Mouse (Mus musculus): ENCODE measurements around the gene D130043K22Rik. TPM values are rescaled to one million over a fixed set of nuclear protein-coding genes. Genes with fewer than 3 reads are reported as not detected.

The D130043K22Rik gene
- polyA plus RNA-seq, 1 experiment, result 1.6 TPM

- Histone ChIP-seq H3K4me3 (ENCODE audit: low read depth, low read length) (peak overlapping the region; percentile 83), H3K27me3 (ENCODE audit: control insufficient read depth, insufficient read depth, low read length) (no peaks in the 10 kb centered on the region), H3K36me3 (ENCODE audit: control insufficient read depth, insufficient read depth, low read length) (no peaks in the 10 kb centered on the region), H3K4me1 (ENCODE audit: control insufficient read depth, insufficient read depth, insufficient read length, low read length) (peaks cover 3% of the 10 kb centered on the region; the same call in 1 of the 2 replicates), H3K27ac (ENCODE audit: insufficient read depth, low read depth, low read length) (peak overlapping the region; percentile 64; the same call in 1 of the 2 replicates)
- WGBS, result 18% methylated on average over 5 of the region's 5 CpGs
- TF ChIP-seq CTCF (IDR thresholded peaks at IDR 0.05; ENCODE audit: extremely low read depth, insufficient read length, insufficient replicate concordance, low read depth, low read length) (no peak), POLR2A (IDR thresholded peaks at IDR 0.05; ENCODE audit: low read depth, low read length) (no peak)
These were observed 91.8 kb downstream of the D130043K22Rik start for GRCm38 (mm10) chr13:24936772-24937107.

DNA sequence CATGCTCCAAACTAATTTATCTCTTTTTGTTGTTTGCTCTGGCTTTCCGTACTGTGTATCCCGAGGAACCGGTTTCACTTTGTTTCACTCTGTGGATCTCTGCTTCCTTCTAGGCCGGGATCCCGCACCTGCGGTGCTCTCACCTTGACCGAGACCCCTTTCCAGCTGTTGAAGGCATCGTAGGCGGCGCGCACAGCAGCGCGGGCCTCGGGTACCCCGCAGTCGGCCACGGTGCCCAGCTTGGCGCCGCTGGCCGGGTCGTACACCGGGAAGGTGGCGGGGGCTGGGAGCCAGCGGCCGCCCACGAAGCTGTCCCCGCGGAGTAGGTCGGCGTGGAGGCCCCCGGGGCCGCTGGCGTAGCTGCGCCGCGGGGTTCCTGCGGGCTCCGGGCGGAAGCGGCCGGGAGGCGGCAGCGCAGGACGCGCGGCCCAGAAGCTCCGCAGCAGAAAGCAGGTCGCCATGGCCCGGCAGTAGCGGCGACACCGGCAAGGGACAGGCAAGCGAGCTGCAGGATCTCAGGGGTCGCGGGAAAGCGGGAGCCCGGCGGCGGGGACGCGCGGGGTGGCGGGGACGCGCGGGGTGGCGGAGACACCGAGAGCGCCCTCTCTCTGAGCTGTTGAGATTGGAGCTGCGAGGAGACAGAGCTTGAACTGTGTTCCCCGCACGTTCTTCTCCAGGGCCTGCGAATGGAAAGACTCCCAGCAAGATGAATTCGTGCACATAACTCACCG lies 92.3 kb downstream of the D130043K22Rik start, which contains the start of gene Aldh5a1:
TSS of gene Aldh5a1 (minus strand) at position 554 of the 731 bp plus-strand sequence.
- TF ChIP-seq CTCF (IDR thresholded peaks at IDR 0.05; ENCODE audit: extremely low read depth, insufficient read length, insufficient replicate concordance, low read depth, low read length) (peak; percentile 32), POLR2A (IDR thresholded peaks at IDR 0.05; ENCODE audit: low read depth, low read length) (no peak; the same call in 1 of the 2 replicates)
- WGBS, result under 1% methylated on average over 75 of the region's 75 CpGs
- peak within 1 kb of the TSS; percentile 83 for H3K4me3 ChIP-seq (ENCODE audit: low read depth, low read length)
- no peaks in the 10 kb centered on the region for H3K27me3 ChIP-seq (ENCODE audit: control insufficient read depth, insufficient read depth, low read length)
- peaks cover 3% of the 10 kb centered on the region; the same call in 1 of the 2 replicates for H3K4me1 ChIP-seq (ENCODE audit: control insufficient read depth, insufficient read depth, insufficient read length, low read length)
- peak within 1 kb of the TSS; percentile 64 for H3K27ac ChIP-seq (ENCODE audit: insufficient read depth, low read depth, low read length)
- no peaks in the 10 kb centered on the region for H3K36me3 ChIP-seq (ENCODE audit: control insufficient read depth, insufficient read depth, low read length)

GRCm38 (mm10) chr13:24937839-24938166 lies 92.9 kb downstream of the D130043K22Rik start:
- peak overlapping the region; percentile 83 for H3K4me3 ChIP-seq (ENCODE audit: low read depth, low read length)
- H3K27ac ChIP-seq (ENCODE audit: insufficient read depth, low read depth, low read length), result peak overlapping the region; percentile 23; the same call in 1 of the 2 replicates
- WGBS, result 4% methylated on average over 12 of the region's 12 CpGs
- no peaks in the 10 kb centered on the region for H3K27me3 ChIP-seq (ENCODE audit: control insufficient read depth, insufficient read depth, low read length)
- H3K36me3 ChIP-seq (ENCODE audit: control insufficient read depth, insufficient read depth, low read length), result no peaks in the 10 kb centered on the region
- no peak for TF ChIP-seq CTCF (IDR thresholded peaks at IDR 0.05; ENCODE audit: extremely low read depth, insufficient read length, insufficient replicate concordance, low read depth, low read length)
- no peak for TF ChIP-seq POLR2A (IDR thresholded peaks at IDR 0.05; ENCODE audit: low read depth, low read length)
- peaks cover 3% of the 10 kb centered on the region; the same call in 1 of the 2 replicates for H3K4me1 ChIP-seq (ENCODE audit: control insufficient read depth, insufficient read depth, insufficient read length, low read length)

DNA sequence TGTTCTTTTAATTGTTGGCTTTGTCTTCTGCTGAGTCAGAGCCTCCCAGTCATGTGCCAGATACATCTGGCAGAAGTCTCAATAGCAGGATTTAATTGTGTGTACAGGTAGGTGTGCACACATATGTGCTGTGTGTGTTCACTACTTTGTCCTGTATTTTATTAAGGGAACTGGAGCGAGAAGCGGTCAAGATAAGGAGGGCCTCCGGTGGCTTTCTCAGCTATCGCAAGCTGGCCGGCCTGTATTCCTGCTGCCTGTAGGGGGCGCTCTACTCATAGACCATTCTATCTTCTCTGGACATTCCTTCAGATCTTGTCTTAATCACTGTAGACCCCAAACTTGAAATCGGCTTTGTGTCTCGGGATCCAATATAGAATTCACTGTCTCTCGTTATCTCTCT lies 93.7 kb downstream of the D130043K22Rik start:
- WGBS, result 17% methylated on average over 9 of the region's 9 CpGs
- no peak overlapping the region for H3K27ac ChIP-seq (ENCODE audit: insufficient read depth, low read depth, low read length)

GRCm38 (mm10) chr13:24939472-24939871 lies 94.5 kb downstream of the D130043K22Rik start:
- H3K4me3 ChIP-seq (ENCODE audit: low read depth, low read length), result no peak overlapping the region
- no peaks in the 10 kb centered on the region for H3K27me3 ChIP-seq (ENCODE audit: control insufficient read depth, insufficient read depth, low read length)
- TF ChIP-seq POLR2A (IDR thresholded peaks at IDR 0.05; ENCODE audit: low read depth, low read length) (no peak), CTCF (IDR thresholded peaks at IDR 0.05; ENCODE audit: extremely low read depth, insufficient read length, insufficient replicate concordance, low read depth, low read length) (no peak)
- H3K4me1 ChIP-seq (ENCODE audit: control insufficient read depth, insufficient read depth, insufficient read length, low read length), result peaks cover 3% of the 10 kb centered on the region; the same call in 1 of the 2 replicates
- H3K36me3 ChIP-seq (ENCODE audit: control insufficient read depth, insufficient read depth, low read length), result no peaks in the 10 kb centered on the region
- H3K27ac ChIP-seq (ENCODE audit: insufficient read depth, low read depth, low read length), result no peak overlapping the region
- WGBS, result 91% methylated on average over 9 of the region's 9 CpGs

More for the DNA sequence above, 93.7 kb downstream of the D130043K22Rik start:
- Histone ChIP-seq H3K27me3 (ENCODE audit: control insufficient read depth, insufficient read depth, low read length) (no peaks in the 10 kb centered on the region), H3K36me3 (ENCODE audit: control insufficient read depth, insufficient read depth, low read length) (no peaks in the 10 kb centered on the region), H3K4me1 (ENCODE audit: control insufficient read depth, insufficient read depth, insufficient read length, low read length) (peaks cover 3% of the 10 kb centered on the region; the same call in 1 of the 2 replicates), H3K4me3 (ENCODE audit: low read depth, low read length) (no peak overlapping the region)
- TF ChIP-seq CTCF (IDR thresholded peaks at IDR 0.05; ENCODE audit: extremely low read depth, insufficient read length, insufficient replicate concordance, low read depth, low read length), result peak; percentile 96
- TF ChIP-seq POLR2A (IDR thresholded peaks at IDR 0.05; ENCODE audit: low read depth, low read length), result no peak

GRCm38 (mm10) chr13:24942512-24943282 lies 97.8 kb downstream of the D130043K22Rik start, which contains the start of gene Gpld1:
Gene Gpld1, plus strand, starts transcription at chr13:24943152.
- no peaks in the 10 kb centered on the region for H3K36me3 ChIP-seq (ENCODE audit: control insufficient read depth, insufficient read depth, low read length)
- TF ChIP-seq CTCF (IDR thresholded peaks at IDR 0.05; ENCODE audit: extremely low read depth, insufficient read length, insufficient replicate concordance, low read depth, low read length) (no peak), POLR2A (IDR thresholded peaks at IDR 0.05; ENCODE audit: low read depth, low read length) (no peak)
- 67% methylated on average over 17 of the region's 17 CpGs for WGBS
- H3K4me3 ChIP-seq (ENCODE audit: low read depth, low read length), result no peak within 1 kb of the TSS
- H3K4me1 ChIP-seq (ENCODE audit: control insufficient read depth, insufficient read depth, insufficient read length, low read length), result peaks cover 3% of the 10 kb centered on the region; the same call in 1 of the 2 replicates
- no peak within 1 kb of the TSS for H3K27ac ChIP-seq (ENCODE audit: insufficient read depth, low read depth, low read length)
- no peaks in the 10 kb centered on the region for H3K27me3 ChIP-seq (ENCODE audit: control insufficient read depth, insufficient read depth, low read length)

DNA sequence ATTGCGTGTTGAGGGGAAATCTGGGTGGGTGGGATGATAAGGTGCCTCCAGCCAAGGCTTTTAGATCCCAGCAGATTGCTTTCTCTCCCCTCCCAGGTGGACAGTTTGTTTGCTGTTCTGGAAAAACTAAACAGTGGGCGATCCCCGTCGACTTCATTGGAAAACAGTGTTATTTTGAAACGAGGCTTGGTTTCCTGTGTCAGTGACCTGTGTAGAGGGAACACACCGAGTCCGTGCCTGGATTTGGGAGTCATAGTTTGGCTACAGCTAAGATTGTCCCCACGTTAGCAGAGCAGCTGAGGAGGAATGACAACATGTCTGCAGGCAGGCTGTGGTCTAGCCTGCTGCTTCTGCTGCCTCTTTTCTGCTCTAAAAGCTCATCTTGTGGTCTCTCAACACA lies 98.4 kb downstream of the D130043K22Rik start:
- Histone ChIP-seq H3K27ac (ENCODE audit: insufficient read depth, low read depth, low read length) (no peak overlapping the region), H3K27me3 (ENCODE audit: control insufficient read depth, insufficient read depth, low read length) (no peaks in the 10 kb centered on the region), H3K4me3 (ENCODE audit: low read depth, low read length) (no peak overlapping the region), H3K36me3 (ENCODE audit: control insufficient read depth, insufficient read depth, low read length) (no peaks in the 10 kb centered on the region), H3K4me1 (ENCODE audit: control insufficient read depth, insufficient read depth, insufficient read length, low read length) (no peaks in the 10 kb centered on the region)
- TF ChIP-seq POLR2A (IDR thresholded peaks at IDR 0.05; ENCODE audit: low read depth, low read length) (no peak), CTCF (IDR thresholded peaks at IDR 0.05; ENCODE audit: extremely low read depth, insufficient read length, insufficient replicate concordance, low read depth, low read length) (no peak)
- 70% methylated on average over 8 of the region's 8 CpGs for WGBS

Measured in small intestine, adult 2 months (tissue).